Mouse (Mus musculus) thymus, adult 2 months (tissue): Measurements from ENCODE around the gene Telo2.

Experiments
- CTCF ChIP-seq: fragments of 200-500 bp; IDR thresholded peaks from 2 replicates; pipeline ENCODE4 v1.5.1; 2012; ENCODE audit warnings: mild to moderate bottlenecking, control low read depth, low read length, moderate library complexity, borderline replicate concordance; ENCODE audit not compliant: control insufficient read depth, poor library complexity, insufficient read depth; ENCODE audit errors: extremely low read depth
- POLR2A ChIP-seq: fragments of 200-500 bp; IDR thresholded peaks from 2 replicates; pipeline ENCODE4 v1.6.1; 2012; ENCODE audit warnings: mild to moderate bottlenecking, low read length, control low read depth, moderate library complexity; ENCODE audit not compliant: control insufficient read depth, poor library complexity, insufficient read depth; ENCODE audit errors: extremely low read depth

DNA sequence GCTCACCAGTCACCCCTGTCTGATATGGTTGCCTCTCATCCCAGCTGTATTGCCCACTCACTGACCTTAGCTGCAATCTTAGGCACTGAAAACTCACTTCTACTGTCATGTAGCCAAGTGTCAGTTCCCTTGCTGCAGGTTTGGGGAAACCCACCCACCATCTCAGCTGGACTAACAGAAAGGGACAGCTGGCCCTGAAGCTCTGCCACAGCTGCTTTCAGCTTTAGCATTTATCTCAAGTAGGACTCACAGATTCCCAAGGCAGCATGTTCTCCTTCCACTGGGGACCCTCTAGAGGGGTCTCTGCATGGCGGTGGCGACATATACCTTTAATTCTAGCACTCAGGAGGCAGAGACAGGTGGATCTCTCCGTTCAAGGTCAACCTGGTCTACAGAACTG lies 49.0 kb upstream of the Telo2 start:
- TF ChIP-seq POLR2A (no peak), CTCF (no peak)
